Mouse (Mus musculus): Measurements from ENCODE around the gene Plcd3. TPM values are rescaled to one million over a fixed set of nuclear protein-coding genes. Genes with fewer than 3 reads are reported as not detected.
A peak's percentile ranks its signal among the peaks of the same experiment; 100 is the strongest.

The Plcd3 gene
- polyA plus RNA-seq, 1 experiment from 2014 or later, result 3.9 TPM

DNA sequence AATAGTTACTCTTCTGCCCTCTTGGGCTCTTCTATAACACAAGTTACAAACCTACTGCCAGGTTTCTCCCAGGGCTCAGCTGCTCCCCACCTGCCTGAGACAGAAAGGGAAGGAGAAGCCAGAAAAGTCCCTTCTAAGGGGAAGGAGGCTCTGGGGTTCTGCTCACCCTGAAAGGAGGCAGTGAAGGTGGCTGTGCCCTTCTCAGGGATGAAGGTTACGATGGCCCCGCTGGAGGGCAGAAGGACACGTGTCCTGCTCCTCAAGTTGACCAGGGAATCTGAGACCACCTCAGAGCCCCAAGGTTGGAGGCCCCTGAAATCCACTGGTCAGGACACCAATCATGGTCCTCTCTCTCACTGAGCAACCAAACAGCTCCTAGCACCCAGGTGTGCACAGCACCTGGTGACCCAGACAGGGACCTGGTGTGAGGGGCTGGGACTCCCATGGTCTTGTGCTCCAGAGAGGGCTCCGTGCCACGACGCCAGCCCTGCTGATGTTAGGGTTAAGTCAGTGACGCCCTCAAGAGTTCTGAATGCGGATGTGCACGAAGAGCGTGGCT is 31.1 kb downstream of the Plcd3 start:
- 92% methylated on average over 10 of the region's 10 CpGs for WGBS
- Histone ChIP-seq H3K9ac (no peak overlapping the region), H3K4me3 (no peak overlapping the region), H3K27me3 (no peaks in the 10 kb centered on the region), H3K36me3 (peaks cover 52% of the 10 kb centered on the region), H3K4me1 (no peaks in the 10 kb centered on the region), H3K27ac (no peak overlapping the region), H3K4me2 (replicated peaks) (no peak overlapping the region), H3K9me3 (no peaks in the 10 kb centered on the region)
- ATAC-seq (ENCODE audit: insufficient number of reproducible peaks, insufficient read depth, low FRiP score, low TSS enrichment), result no peak

DNA sequence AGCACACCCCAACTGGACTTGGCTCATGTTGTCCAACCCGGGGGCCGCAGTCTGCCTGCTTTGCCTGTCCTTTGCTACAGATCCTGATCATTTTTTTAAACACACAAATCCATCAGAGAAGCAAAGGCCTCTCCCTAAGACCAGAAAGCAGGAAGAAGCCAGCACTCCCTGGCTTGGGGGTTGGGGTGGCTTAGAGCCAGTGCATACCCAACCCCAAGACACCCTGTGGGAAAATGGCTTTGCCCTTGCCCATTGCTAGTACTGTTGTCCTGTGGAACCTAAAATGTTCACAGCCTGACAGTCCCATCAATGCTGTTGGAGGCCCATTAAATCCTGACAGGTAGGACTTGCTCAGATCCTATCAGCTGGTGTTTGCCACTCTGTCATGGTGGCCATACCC is 31.7 kb downstream of the Plcd3 start:
- H3K36me3 ChIP-seq, result peaks cover 57% of the 10 kb centered on the region
- H3K27ac ChIP-seq, result no peak overlapping the region
- no peaks in the 10 kb centered on the region for H3K27me3 ChIP-seq
- H3K4me3 ChIP-seq, result no peak overlapping the region
- 98% methylated on average over 2 of the region's 2 CpGs for WGBS
- no peaks in the 10 kb centered on the region for H3K9me3 ChIP-seq
- no peaks in the 10 kb centered on the region for H3K4me1 ChIP-seq
- no peak for ATAC-seq (ENCODE audit: insufficient number of reproducible peaks, insufficient read depth, low FRiP score, low TSS enrichment)
- H3K4me2 ChIP-seq (replicated peaks), result no peak overlapping the region
- H3K9ac ChIP-seq, result no peak overlapping the region

DNA sequence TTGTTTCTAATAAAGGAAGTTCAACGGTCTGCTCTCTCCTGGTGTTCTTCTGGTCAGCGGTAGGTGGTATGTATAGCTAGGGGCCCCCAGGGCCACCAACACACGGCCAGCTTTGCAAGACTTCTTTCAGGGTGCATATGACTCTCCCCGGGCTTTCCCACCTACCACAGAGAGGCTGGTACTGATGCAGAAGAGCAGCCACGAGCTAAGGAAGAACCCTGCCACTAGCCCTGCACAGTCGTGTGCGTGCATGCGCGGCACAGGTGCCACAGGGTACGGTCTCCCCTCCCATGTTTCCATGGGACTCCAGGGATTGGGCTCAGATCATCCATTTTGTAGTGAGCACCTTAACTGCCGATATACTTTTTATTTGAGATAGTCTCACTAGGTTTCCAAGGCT is 32.6 kb downstream of the Plcd3 start:
- peaks cover 66% of the 10 kb centered on the region for H3K36me3 ChIP-seq
- H3K4me3 ChIP-seq, result no peak overlapping the region
- no peak overlapping the region for H3K9ac ChIP-seq
- H3K9me3 ChIP-seq, result no peaks in the 10 kb centered on the region
- no peak overlapping the region for H3K27ac ChIP-seq
- 94% methylated on average over 11 of the region's 11 CpGs for WGBS
- ATAC-seq (ENCODE audit: insufficient number of reproducible peaks, insufficient read depth, low FRiP score, low TSS enrichment), result no peak
- no peaks in the 10 kb centered on the region for H3K27me3 ChIP-seq
- no peak overlapping the region for H3K4me2 ChIP-seq (replicated peaks)
- no peaks in the 10 kb centered on the region for H3K4me1 ChIP-seq

- Histone ChIP-seq H3K9ac (no peak overlapping the region), H3K36me3 (peaks cover 72% of the 10 kb centered on the region), H3K9me3 (no peaks in the 10 kb centered on the region), H3K27ac (no peak overlapping the region), H3K4me2 (replicated peaks) (no peak overlapping the region), H3K4me1 (no peaks in the 10 kb centered on the region), H3K4me3 (no peak overlapping the region), H3K27me3 (no peaks in the 10 kb centered on the region)
- ATAC-seq (ENCODE audit: insufficient number of reproducible peaks, insufficient read depth, low FRiP score, low TSS enrichment), result no peak
- WGBS, result 92% methylated on average over 4 of the region's 4 CpGs
These were observed 33.2 kb downstream of the Plcd3 start for GRCm38 (mm10) chr11:103068272-103068671.

- ATAC-seq (ENCODE audit: insufficient number of reproducible peaks, insufficient read depth, low FRiP score, low TSS enrichment), result no peak
- H3K27ac ChIP-seq, result 0 out of 2 replicates have a peak overlapping the region, but pooled peaks have one; percentile 17
- H3K4me1 ChIP-seq, result no peaks in the 10 kb centered on the region
- no peak overlapping the region for H3K9ac ChIP-seq
- H3K4me2 ChIP-seq (replicated peaks), result no peak overlapping the region
- H3K4me3 ChIP-seq, result no peak overlapping the region
- H3K27me3 ChIP-seq, result no peaks in the 10 kb centered on the region
- no peaks in the 10 kb centered on the region for H3K9me3 ChIP-seq
- peaks cover 77% of the 10 kb centered on the region for H3K36me3 ChIP-seq
- 61% methylated on average over 8 of the region's 8 CpGs for WGBS
These were observed 33.9 kb downstream of the Plcd3 start for GRCm38 (mm10) chr11:103067457-103068001.

- Histone ChIP-seq H3K4me1 (no peaks in the 10 kb centered on the region), H3K9ac (no peak overlapping the region), H3K4me2 (replicated peaks) (no peak overlapping the region), H3K4me3 (no peak overlapping the region), H3K27me3 (no peaks in the 10 kb centered on the region), H3K9me3 (no peaks in the 10 kb centered on the region), H3K27ac (0 out of 2 replicates have a peak overlapping the region, but pooled peaks have one; percentile 17), H3K36me3 (peaks cover 80% of the 10 kb centered on the region)
- ATAC-seq (ENCODE audit: insufficient number of reproducible peaks, insufficient read depth, low FRiP score, low TSS enrichment), result no peak
- WGBS, result 90% methylated on average over 6 of the region's 6 CpGs
These were observed 34.5 kb downstream of the Plcd3 start for GRCm38 (mm10) chr11:103067051-103067361.

- H3K36me3 ChIP-seq, result peaks cover 86% of the 10 kb centered on the region
- no peak overlapping the region for H3K4me2 ChIP-seq (replicated peaks)
- no peak overlapping the region for H3K9ac ChIP-seq
- H3K4me1 ChIP-seq, result no peaks in the 10 kb centered on the region
- no peak overlapping the region for H3K4me3 ChIP-seq
- 0 out of 2 replicates have a peak overlapping the region, but pooled peaks have one; percentile 17 for H3K27ac ChIP-seq
- WGBS, result 94% methylated on average over 14 of the region's 14 CpGs
- H3K9me3 ChIP-seq, result no peaks in the 10 kb centered on the region
- H3K27me3 ChIP-seq, result no peaks in the 10 kb centered on the region
- ATAC-seq (ENCODE audit: insufficient number of reproducible peaks, insufficient read depth, low FRiP score, low TSS enrichment), result no peak
These were observed 35.0 kb downstream of the Plcd3 start for GRCm38 (mm10) chr11:103066191-103067050.

- Histone ChIP-seq H3K9me3 (no peaks in the 10 kb centered on the region), H3K27ac (no peak overlapping the region), H3K4me1 (no peaks in the 10 kb centered on the region), H3K4me3 (no peak overlapping the region), H3K9ac (no peak overlapping the region), H3K4me2 (replicated peaks) (no peak overlapping the region), H3K27me3 (no peaks in the 10 kb centered on the region), H3K36me3 (peaks cover 83% of the 10 kb centered on the region)
- WGBS, result 82% methylated on average over 3 of the region's 3 CpGs
- ATAC-seq (ENCODE audit: insufficient number of reproducible peaks, insufficient read depth, low FRiP score, low TSS enrichment), result no peak
These were observed 42.9 kb downstream of the Plcd3 start for GRCm38 (mm10) chr11:103058499-103059085.

DNA sequence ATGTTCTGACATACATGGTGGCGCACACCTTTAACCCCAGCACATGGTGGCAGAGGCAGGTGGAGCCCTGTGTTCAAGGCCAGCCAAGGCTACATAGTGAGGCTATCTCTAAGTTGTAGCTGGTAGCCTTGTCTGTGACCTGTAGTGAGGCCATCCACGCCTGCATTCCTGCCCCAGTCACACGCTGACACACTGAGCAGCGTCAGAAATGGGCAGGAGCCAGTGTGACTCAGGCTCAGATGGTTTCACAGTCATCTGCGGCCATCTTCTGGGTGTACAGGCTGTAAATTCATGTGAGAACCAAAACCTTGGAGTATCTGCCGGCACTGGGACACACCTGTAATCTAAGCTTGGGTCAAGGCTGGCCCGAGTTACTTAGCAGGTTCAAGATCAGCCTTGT is 44.8 kb downstream of the Plcd3 start:
- Histone ChIP-seq H3K9ac (no peak overlapping the region), H3K27ac (no peak overlapping the region), H3K9me3 (no peaks in the 10 kb centered on the region), H3K4me3 (no peak overlapping the region), H3K4me1 (no peaks in the 10 kb centered on the region), H3K36me3 (peaks cover 86% of the 10 kb centered on the region), H3K27me3 (no peaks in the 10 kb centered on the region), H3K4me2 (replicated peaks) (no peak overlapping the region)
- ATAC-seq (ENCODE audit: insufficient number of reproducible peaks, insufficient read depth, low FRiP score, low TSS enrichment), result no peak
- WGBS, result 90% methylated on average over 7 of the region's 7 CpGs

DNA sequence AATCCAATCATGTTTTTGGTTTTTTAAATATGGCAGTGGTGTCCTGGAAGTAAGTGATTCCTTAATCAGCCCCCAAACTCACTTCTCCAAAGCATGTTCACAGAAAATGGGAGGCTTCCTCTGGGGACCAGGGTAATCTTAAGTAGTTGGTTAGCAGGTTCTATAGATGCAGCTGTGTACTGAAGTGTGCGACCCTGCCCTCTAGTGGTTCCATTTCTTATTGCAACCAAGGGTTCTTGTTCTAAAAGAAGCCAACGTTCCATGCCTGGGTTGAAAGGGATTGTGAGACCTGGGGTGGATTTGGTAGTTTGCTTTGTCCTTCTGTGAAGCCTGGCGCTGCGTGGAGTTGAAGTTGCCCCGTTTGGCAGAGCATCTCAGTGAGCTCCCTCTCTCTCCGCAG is 46.7 kb downstream of the Plcd3 start:
- Histone ChIP-seq H3K4me1 (no peaks in the 10 kb centered on the region), H3K9ac (no peak overlapping the region), H3K27me3 (no peaks in the 10 kb centered on the region), H3K27ac (no peak overlapping the region), H3K4me2 (replicated peaks) (no peak overlapping the region), H3K4me3 (no peak overlapping the region), H3K36me3 (peaks cover 85% of the 10 kb centered on the region), H3K9me3 (no peaks in the 10 kb centered on the region)
- 52% methylated on average over 6 of the region's 6 CpGs for WGBS
- ATAC-seq (ENCODE audit: insufficient number of reproducible peaks, insufficient read depth, low FRiP score, low TSS enrichment), result no peak

GRCm38 (mm10) chr11:103053191-103054076 is 48.0 kb downstream of the Plcd3 start:
- 86% methylated on average over 18 of the region's 18 CpGs for WGBS
- H3K9me3 ChIP-seq, result no peaks in the 10 kb centered on the region
- H3K4me2 ChIP-seq (replicated peaks), result no peak overlapping the region
- no peak for ATAC-seq (ENCODE audit: insufficient number of reproducible peaks, insufficient read depth, low FRiP score, low TSS enrichment)
- H3K4me1 ChIP-seq, result no peaks in the 10 kb centered on the region
- no peak overlapping the region for H3K4me3 ChIP-seq
- H3K27ac ChIP-seq, result no peak overlapping the region
- peaks cover 75% of the 10 kb centered on the region for H3K36me3 ChIP-seq
- no peaks in the 10 kb centered on the region for H3K27me3 ChIP-seq
- no peak overlapping the region for H3K9ac ChIP-seq
